Mouse (Mus musculus): ENCODE measurements around the gene Acly. TPM values are rescaled to one million over a fixed set of nuclear protein-coding genes. Genes with fewer than 3 reads are reported as not detected.

Acly gene
- polyA plus RNA-seq, 1 experiment = 57.4 TPM

- H3K4me1 ChIP-seq (ENCODE audit: control insufficient read depth, insufficient read depth, insufficient read length) = no peaks in the 10 kb centered on the region
- peaks cover 58% of the 10 kb centered on the region for H3K36me3 ChIP-seq (ENCODE audit: control insufficient read depth, insufficient read depth, low read length)
- H3K27me3 ChIP-seq (ENCODE audit: control insufficient read depth, insufficient read depth, low read length) = no peaks in the 10 kb centered on the region
- DNase-seq (ENCODE audit: low read depth in 1 of 2, low spot score in 2 of 2) = no peak
- H3K27ac ChIP-seq (ENCODE audit: insufficient read depth, low read length) = 0 out of 2 replicates have a peak overlapping the region, but pooled peaks have one; percentile 22
- no peak overlapping the region for H3K4me3 ChIP-seq (ENCODE audit: extremely low read depth, insufficient read depth, insufficient read length)
- WGBS = 90% methylated on average over 9 of the region's 9 CpGs
- TF ChIP-seq POLR2A (IDR thresholded peaks at IDR 0.05; ENCODE audit: low read depth, low read length) (no peak), CTCF (IDR thresholded peaks at IDR 0.05; ENCODE audit: extremely low read depth, insufficient read depth, insufficient read length, insufficient replicate concordance) (no peak)
These were observed 12.7 kb downstream of the Acly start for GRCm38 (mm10) chr11:100515061-100515460.

DNA sequence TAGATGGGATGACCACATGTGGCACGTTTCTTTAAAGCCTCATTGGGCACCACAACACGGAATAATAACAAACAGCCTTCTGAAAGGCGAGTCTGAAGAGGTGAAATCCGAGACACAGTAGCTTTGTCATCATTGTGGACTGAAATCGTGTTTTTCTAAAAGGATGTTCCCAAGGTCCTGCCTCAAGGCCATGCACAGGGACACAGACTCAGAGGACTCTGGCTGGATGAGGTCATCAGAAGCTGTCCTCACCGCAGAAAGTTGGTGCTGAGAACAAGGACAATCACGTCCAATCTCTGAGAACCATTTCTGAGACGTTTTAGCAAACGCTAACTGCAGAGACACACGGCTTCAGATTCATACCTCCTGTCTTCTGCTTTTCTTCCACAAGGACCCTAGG is 14.1 kb downstream of the Acly start:
- no peak for DNase-seq (ENCODE audit: low read depth in 1 of 2, low spot score in 2 of 2)
- WGBS = 89% methylated on average over 10 of the region's 10 CpGs
- H3K27ac ChIP-seq (ENCODE audit: insufficient read depth, low read length) = 0 out of 2 replicates have a peak overlapping the region, but pooled peaks have one; percentile 10
- H3K27me3 ChIP-seq (ENCODE audit: control insufficient read depth, insufficient read depth, low read length) = no peaks in the 10 kb centered on the region
- no peaks in the 10 kb centered on the region for H3K4me1 ChIP-seq (ENCODE audit: control insufficient read depth, insufficient read depth, insufficient read length)
- H3K36me3 ChIP-seq (ENCODE audit: control insufficient read depth, insufficient read depth, low read length) = peaks cover 53% of the 10 kb centered on the region
- no peak overlapping the region for H3K4me3 ChIP-seq (ENCODE audit: extremely low read depth, insufficient read depth, insufficient read length)
- no peak for TF ChIP-seq CTCF (IDR thresholded peaks at IDR 0.05; ENCODE audit: extremely low read depth, insufficient read depth, insufficient read length, insufficient replicate concordance)
- no peak for TF ChIP-seq POLR2A (IDR thresholded peaks at IDR 0.05; ENCODE audit: low read depth, low read length)

DNA sequence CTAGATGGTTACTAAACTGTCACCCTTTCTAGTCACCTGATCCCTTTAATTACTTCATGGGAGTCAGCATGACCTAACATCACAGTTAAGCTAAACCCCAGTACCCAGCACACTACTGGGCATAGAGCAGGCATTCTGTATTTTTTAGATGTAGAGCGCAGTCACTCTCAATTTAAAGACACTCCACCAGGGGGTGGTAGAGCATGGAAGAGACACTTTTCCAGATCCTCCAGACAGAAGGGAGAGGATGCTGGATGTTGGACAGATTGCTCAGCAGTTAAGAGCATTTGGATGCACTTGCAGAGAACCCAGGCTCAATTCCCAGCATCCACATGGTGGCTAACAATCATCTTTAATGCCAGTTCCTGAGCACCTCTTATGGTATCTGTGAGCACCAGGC is 15.4 kb downstream of the Acly start:
- Histone ChIP-seq H3K4me3 (ENCODE audit: extremely low read depth, insufficient read depth, insufficient read length) (no peak overlapping the region), H3K4me1 (ENCODE audit: control insufficient read depth, insufficient read depth, insufficient read length) (no peaks in the 10 kb centered on the region), H3K27ac (ENCODE audit: insufficient read depth, low read length) (no peak overlapping the region), H3K36me3 (ENCODE audit: control insufficient read depth, insufficient read depth, low read length) (peaks cover 51% of the 10 kb centered on the region), H3K27me3 (ENCODE audit: control insufficient read depth, insufficient read depth, low read length) (no peaks in the 10 kb centered on the region)
- WGBS = 94% methylated on average over 1 of the region's 1 CpGs
- no peak for DNase-seq (ENCODE audit: low read depth in 1 of 2, low spot score in 2 of 2)
- no peak for TF ChIP-seq POLR2A (IDR thresholded peaks at IDR 0.05; ENCODE audit: low read depth, low read length)
- TF ChIP-seq CTCF (IDR thresholded peaks at IDR 0.05; ENCODE audit: extremely low read depth, insufficient read depth, insufficient read length, insufficient replicate concordance) = no peak

- TF ChIP-seq CTCF (IDR thresholded peaks at IDR 0.05; ENCODE audit: extremely low read depth, insufficient read depth, insufficient read length, insufficient replicate concordance) (no peak), POLR2A (IDR thresholded peaks at IDR 0.05; ENCODE audit: low read depth, low read length) (no peak)
- no peaks in the 10 kb centered on the region for H3K4me1 ChIP-seq (ENCODE audit: control insufficient read depth, insufficient read depth, insufficient read length)
- H3K27ac ChIP-seq (ENCODE audit: insufficient read depth, low read length) = no peak overlapping the region
- 96% methylated on average over 2 of the region's 2 CpGs for WGBS
- H3K36me3 ChIP-seq (ENCODE audit: control insufficient read depth, insufficient read depth, low read length) = peaks cover 41% of the 10 kb centered on the region
- H3K27me3 ChIP-seq (ENCODE audit: control insufficient read depth, insufficient read depth, low read length) = no peaks in the 10 kb centered on the region
- H3K4me3 ChIP-seq (ENCODE audit: extremely low read depth, insufficient read depth, insufficient read length) = no peak overlapping the region
- DNase-seq (ENCODE audit: low read depth in 1 of 2, low spot score in 2 of 2) = no peak
These were observed 17.2 kb downstream of the Acly start for GRCm38 (mm10) chr11:100510556-100510955.

DNA sequence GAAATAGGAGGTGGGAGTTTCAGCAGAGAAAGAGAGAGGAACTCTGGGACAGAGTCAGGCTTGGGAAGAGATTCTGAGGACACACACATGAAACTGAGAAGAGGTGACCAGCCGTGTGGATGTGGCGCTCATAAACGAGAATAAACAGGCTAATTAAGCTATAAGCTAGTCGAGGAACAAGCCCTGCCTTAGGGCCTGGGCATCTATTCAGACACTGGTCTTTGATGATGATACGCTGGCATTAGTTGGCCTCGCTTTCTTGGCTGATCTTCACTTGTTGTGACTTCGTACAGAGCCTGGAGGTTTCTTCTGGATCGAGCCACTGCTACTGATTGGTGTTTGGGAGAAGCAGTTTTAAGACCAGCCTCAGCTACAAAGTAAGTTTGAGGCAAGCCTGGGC is 21.8 kb downstream of the Acly start:
- Histone ChIP-seq H3K4me1 (ENCODE audit: control insufficient read depth, insufficient read depth, insufficient read length) (no peaks in the 10 kb centered on the region), H3K4me3 (ENCODE audit: extremely low read depth, insufficient read depth, insufficient read length) (no peak overlapping the region), H3K27ac (ENCODE audit: insufficient read depth, low read length) (no peak overlapping the region), H3K27me3 (ENCODE audit: control insufficient read depth, insufficient read depth, low read length) (no peaks in the 10 kb centered on the region), H3K36me3 (ENCODE audit: control insufficient read depth, insufficient read depth, low read length) (peaks cover 37% of the 10 kb centered on the region)
- no peak for DNase-seq (ENCODE audit: low read depth in 1 of 2, low spot score in 2 of 2)
- TF ChIP-seq POLR2A (IDR thresholded peaks at IDR 0.05; ENCODE audit: low read depth, low read length) (no peak), CTCF (IDR thresholded peaks at IDR 0.05; ENCODE audit: extremely low read depth, insufficient read depth, insufficient read length, insufficient replicate concordance) (no peak)
- WGBS = 97% methylated on average over 8 of the region's 8 CpGs

- TF ChIP-seq CTCF (IDR thresholded peaks at IDR 0.05; ENCODE audit: extremely low read depth, insufficient read depth, insufficient read length, insufficient replicate concordance) (no peak), POLR2A (IDR thresholded peaks at IDR 0.05; ENCODE audit: low read depth, low read length) (no peak)
- WGBS = 93% methylated on average over 12 of the region's 12 CpGs
- no peak for DNase-seq (ENCODE audit: low read depth in 1 of 2, low spot score in 2 of 2)
- H3K27ac ChIP-seq (ENCODE audit: insufficient read depth, low read length) = no peak overlapping the region
- H3K4me1 ChIP-seq (ENCODE audit: control insufficient read depth, insufficient read depth, insufficient read length) = no peaks in the 10 kb centered on the region
- H3K27me3 ChIP-seq (ENCODE audit: control insufficient read depth, insufficient read depth, low read length) = no peaks in the 10 kb centered on the region
- no peak overlapping the region for H3K4me3 ChIP-seq (ENCODE audit: extremely low read depth, insufficient read depth, insufficient read length)
- peaks cover 36% of the 10 kb centered on the region for H3K36me3 ChIP-seq (ENCODE audit: control insufficient read depth, insufficient read depth, low read length)
These were observed 22.7 kb downstream of the Acly start for GRCm38 (mm10) chr11:100504990-100505660.

- DNase-seq (ENCODE audit: low read depth in 1 of 2, low spot score in 2 of 2) = no peak
- Histone ChIP-seq H3K4me3 (ENCODE audit: extremely low read depth, insufficient read depth, insufficient read length) (no peak overlapping the region), H3K36me3 (ENCODE audit: control insufficient read depth, insufficient read depth, low read length) (peaks cover 46% of the 10 kb centered on the region), H3K27me3 (ENCODE audit: control insufficient read depth, insufficient read depth, low read length) (no peaks in the 10 kb centered on the region), H3K27ac (ENCODE audit: insufficient read depth, low read length) (no peak overlapping the region), H3K4me1 (ENCODE audit: control insufficient read depth, insufficient read depth, insufficient read length) (no peaks in the 10 kb centered on the region)
- no peak for TF ChIP-seq POLR2A (IDR thresholded peaks at IDR 0.05; ENCODE audit: low read depth, low read length)
- no peak for TF ChIP-seq CTCF (IDR thresholded peaks at IDR 0.05; ENCODE audit: extremely low read depth, insufficient read depth, insufficient read length, insufficient replicate concordance)
- WGBS = 50% methylated on average over 6 of the region's 6 CpGs
These were observed 26.5 kb downstream of the Acly start for GRCm38 (mm10) chr11:100501321-100501720.
